Mouse (Mus musculus) adipocyte (in vitro differentiated cells): ENCODE measurements at regions not wholly inside any gene's neighbourhood (a gene's known extent, or its start where the extent isn't known, plus 50 kb on each side); places are given as distances from the start of the nearest gene placed in this dataset.
"Not testable (repeated sequence)": the region's sequence is repeated elsewhere in the genome, so short reads cannot be mapped to it uniquely, and the experiment has no call there.

ENCODE experiments used
- DNase-seq: peaks from one replicate; pipeline ENCODE4 v3.0.0-alpha.2; 2016; ENCODE audit warnings: low spot score

- no peak for DNase-seq
Observed at GRCm38 (mm10) chr2:15273446-15273845, 218.6 kb upstream of the Nsun6 start.

- DNase-seq = peak; percentile 2
Observed at GRCm38 (mm10) chr2:15260486-15261165, 205.8 kb upstream of the Nsun6 start.

GRCm38 (mm10) chr2:15242276-15242675, 187.4 kb upstream of the Nsun6 start:
- not testable (repeated sequence) for DNase-seq

- DNase-seq = no peak
Observed at GRCm38 (mm10) chr2:15221910-15222309, 167.0 kb upstream of the Nsun6 start.

GRCm38 (mm10) chr2:15188091-15188490, 133.2 kb upstream of the Nsun6 start:
- DNase-seq = no peak

GRCm38 (mm10) chr2:15181000-15181399, 126.1 kb upstream of the Nsun6 start:
- DNase-seq = no peak

- DNase-seq = no peak
Observed at GRCm38 (mm10) chr2:15166435-15167024, 111.7 kb upstream of the Nsun6 start.

GRCm38 (mm10) chr2:15165830-15166229, 111.0 kb upstream of the Nsun6 start:
- no peak for DNase-seq

- DNase-seq = no peak
Observed at GRCm38 (mm10) chr2:15163732-15164418, 109.0 kb upstream of the Nsun6 start.

GRCm38 (mm10) chr2:15161831-15162230, 107.0 kb upstream of the Nsun6 start:
- no peak for DNase-seq

GRCm38 (mm10) chr2:15157622-15158021, 102.8 kb upstream of the Nsun6 start:
- DNase-seq = no peak

GRCm38 (mm10) chr2:15150823-15151222, 96.0 kb upstream of the Nsun6 start:
- no peak for DNase-seq

GRCm38 (mm10) chr2:15148381-15148780, 93.5 kb upstream of the Nsun6 start:
- no peak for DNase-seq

- DNase-seq = no peak
Observed at GRCm38 (mm10) chr2:15146986-15147385, 92.1 kb upstream of the Nsun6 start.

GRCm38 (mm10) chr2:15146414-15146813, 91.5 kb upstream of the Nsun6 start:
- DNase-seq = no peak

GRCm38 (mm10) chr2:15144781-15145180, 89.9 kb upstream of the Nsun6 start:
- no peak for DNase-seq

- no peak for DNase-seq
Observed at GRCm38 (mm10) chr2:15139877-15140276, 85.0 kb upstream of the Nsun6 start.
